Mouse (Mus musculus) forebrain, embryonic 16.5 days (tissue): ENCODE measurements around the gene Ppcdc. TPM values are rescaled to one million over a fixed set of nuclear protein-coding genes. Genes with fewer than 3 reads are reported as not detected.

Experiments
- ATAC-seq: fragments of 200-750 bp; cut with Nextera tagmentation; 2 replicates; pipeline ENCODE4 v1.8.0; 2017; ENCODE audit warnings: mild to moderate bottlenecking, moderate library complexity
- H3K27ac ChIP-seq: fragments of 300-500 bp; sonication (generic); 2 replicates; pipeline ENCODE4 v1.5.1; 2014; ENCODE audit warnings: low read length, control low read depth
- H3K27me3 ChIP-seq: fragments of 300-500 bp; sonication (generic); replicated peaks from 2 replicates; pipeline ENCODE4 v1.6.1; 2014; ENCODE audit warnings: low read length; ENCODE audit not compliant: control insufficient read depth, insufficient read depth
- H3K36me3 ChIP-seq: fragments of 300-500 bp; sonication (generic); 2 replicates; pipeline ENCODE4 v1.6.1; 2014; ENCODE audit not compliant: control insufficient read depth, insufficient read depth
- H3K4me1 ChIP-seq: fragments of 300-500 bp; sonication (generic); replicated peaks from 2 replicates; pipeline ENCODE4 v1.6.1; 2014; ENCODE audit warnings: low read length; ENCODE audit not compliant: control insufficient read depth, insufficient read depth
- H3K4me2 ChIP-seq: fragments of 300-500 bp; sonication (generic); 2 replicates; pipeline ENCODE4 v1.6.1; 2014; ENCODE audit warnings: mild to moderate bottlenecking, low read length, control low read depth
- H3K4me3 ChIP-seq: fragments of 300-500 bp; sonication (generic); replicated peaks from 2 replicates; pipeline ENCODE4 v1.5.1; 2014; ENCODE audit warnings: mild to moderate bottlenecking, low read length, control low read depth
- H3K9ac ChIP-seq: fragments of 300-500 bp; sonication (generic); replicated peaks from 2 replicates; pipeline ENCODE4 v1.6.1; 2014; ENCODE audit warnings: low read depth, low read length, control low read depth
- H3K9me3 ChIP-seq: fragments of 300-500 bp; sonication (generic); 2 replicates; pipeline ENCODE4 v1.6.1; 2016; ENCODE audit warnings: low read length; ENCODE audit not compliant: control insufficient read depth
- WGBS: fragments of 180-500 bp; shearing (Covaris S2); extraction: QIAGEN DNeasy Blood & Tissue Kit; methylation state at CpG from one replicate; pipeline ENCODE4 v1.1.7; 2014; 5-methylcytosine and 5-hydroxymethylcytosine counted together
- polyA plus RNA-seq: library from polyadenylated mRNA; unstranded; fragments of >200 nt; fragmentation: Nextera tagmentation; extraction: Ambion mirVana; gene quantifications from 2 replicates; pipeline ENCODE4 v1.2.1, GENCODE M21; 2015

The Ppcdc gene
- polyA plus RNA-seq, 1 experiment from 2014 or later: 26.9 TPM

- Histone ChIP-seq H3K9me3 (no peaks in the 10 kb centered on the region), H3K27me3 (no peaks in the 10 kb centered on the region), H3K4me3 (no peak overlapping the region), H3K9ac (no peak overlapping the region), H3K4me1 (no peaks in the 10 kb centered on the region), H3K4me2 (no peak overlapping the region), H3K36me3 (no peaks in the 10 kb centered on the region), H3K27ac (no peak overlapping the region)
- ATAC-seq: no peak
- WGBS: 87% methylated on average over 3 of the region's 3 CpGs
These were observed 96.2 kb downstream of the Ppcdc start for GRCm38 (mm10) chr9:57343752-57344151.

- Histone ChIP-seq H3K27me3 (no peaks in the 10 kb centered on the region), H3K9ac (no peak overlapping the region), H3K4me3 (no peak overlapping the region), H3K4me2 (no peak overlapping the region), H3K36me3 (no peaks in the 10 kb centered on the region), H3K27ac (no peak overlapping the region), H3K9me3 (no peaks in the 10 kb centered on the region), H3K4me1 (no peaks in the 10 kb centered on the region)
- no peak for ATAC-seq
- WGBS: 90% methylated on average over 6 of the region's 6 CpGs
These were observed 96.9 kb downstream of the Ppcdc start for GRCm38 (mm10) chr9:57342906-57343474.

GRCm38 (mm10) chr9:57342186-57342585, 97.7 kb downstream of the Ppcdc start:
- 93% methylated on average over 3 of the region's 3 CpGs for WGBS
- H3K4me1 ChIP-seq: no peaks in the 10 kb centered on the region
- no peaks in the 10 kb centered on the region for H3K27me3 ChIP-seq

GRCm38 (mm10) chr9:57340361-57340760, 99.6 kb downstream of the Ppcdc start:
- Histone ChIP-seq H3K9ac (no peak overlapping the region), H3K9me3 (no peaks in the 10 kb centered on the region; the same call in 1 of the 2 replicates), H3K27ac (no peak overlapping the region), H3K36me3 (no peaks in the 10 kb centered on the region), H3K4me3 (no peak overlapping the region), H3K4me2 (no peak overlapping the region), H3K27me3 (no peaks in the 10 kb centered on the region), H3K4me1 (no peaks in the 10 kb centered on the region)
- 94% methylated on average over 5 of the region's 5 CpGs for WGBS
- no peak for ATAC-seq

More at GRCm38 (mm10) chr9:57342186-57342585, 97.7 kb downstream of the Ppcdc start:
- Histone ChIP-seq H3K27ac (no peak overlapping the region), H3K9ac (no peak overlapping the region), H3K4me2 (no peak overlapping the region), H3K4me3 (no peak overlapping the region), H3K9me3 (no peaks in the 10 kb centered on the region), H3K36me3 (no peaks in the 10 kb centered on the region)
- no peak for ATAC-seq

GRCm38 (mm10) chr9:57339577-57340210, 100.2 kb downstream of the Ppcdc start:
- Histone ChIP-seq H3K4me1 (no peaks in the 10 kb centered on the region), H3K9ac (no peak overlapping the region)
- WGBS: 86% methylated on average over 5 of the region's 5 CpGs

GRCm38 (mm10) chr9:57338706-57339105, 101.2 kb downstream of the Ppcdc start:
- no peaks in the 10 kb centered on the region for H3K27me3 ChIP-seq
- H3K4me1 ChIP-seq: no peaks in the 10 kb centered on the region
- no peaks in the 10 kb centered on the region for H3K36me3 ChIP-seq
- H3K4me3 ChIP-seq: no peak overlapping the region
- WGBS: 85% methylated on average over 1 of the region's 1 CpGs
- no peak overlapping the region for H3K4me2 ChIP-seq
- no peak overlapping the region for H3K9ac ChIP-seq
- no peak for ATAC-seq
- no peak overlapping the region for H3K27ac ChIP-seq
- H3K9me3 ChIP-seq: no peaks in the 10 kb centered on the region; the same call in 1 of the 2 replicates

More at GRCm38 (mm10) chr9:57339577-57340210, 100.2 kb downstream of the Ppcdc start:
- no peaks in the 10 kb centered on the region for H3K36me3 ChIP-seq
- no peak overlapping the region for H3K4me2 ChIP-seq
- no peaks in the 10 kb centered on the region; the same call in 1 of the 2 replicates for H3K9me3 ChIP-seq
- no peaks in the 10 kb centered on the region for H3K27me3 ChIP-seq
- H3K4me3 ChIP-seq: no peak overlapping the region
- H3K27ac ChIP-seq: no peak overlapping the region
- ATAC-seq: no peak

Other genes with a start within 250 kb of the Ppcdc start
- not detected in 2 replicates for gene Trcg1, start 203.6 kb downstream of the Ppcdc start, polyA plus RNA-seq
- 4.7 and 5.6 TPM in 2 replicates for gene 1700017B05Rik, start 177.5 kb downstream of the Ppcdc start, polyA plus RNA-seq
- gene Scamp5, start 27.9 kb upstream of the Ppcdc start, polyA plus RNA-seq: 116 and 135 TPM in 2 replicates
- gene Rpp25, start 63.9 kb upstream of the Ppcdc start, polyA plus RNA-seq: 23.4 and 24.4 TPM in 2 replicates
- 720 and 756 TPM in 2 replicates for gene Cox5a, start 81.2 kb upstream of the Ppcdc start, polyA plus RNA-seq
- 25.2 and 26.6 TPM in 2 replicates for gene Fam219b, start 97.4 kb upstream of the Ppcdc start, polyA plus RNA-seq
- gene Mpi, start 112.6 kb upstream of the Ppcdc start, polyA plus RNA-seq: 57.5 and 73.7 TPM in 2 replicates
- 54.0 and 56.0 TPM in 2 replicates for gene Scamp2, start 120.8 kb upstream of the Ppcdc start, polyA plus RNA-seq
- 27.2 and 43.3 TPM in 2 replicates for gene Ulk3, start 149.3 kb upstream of the Ppcdc start, polyA plus RNA-seq
- 0.09 TPM in 1 of 2 replicates, not detected in the other for gene Cplx3, start 166.2 kb upstream of the Ppcdc start, polyA plus RNA-seq
- gene Lman1l, start 180.7 kb upstream of the Ppcdc start, polyA plus RNA-seq: not detected in 2 replicates
- gene Csk, start 213.5 kb upstream of the Ppcdc start, polyA plus RNA-seq: 38.5 and 39.6 TPM in 2 replicates
- not detected in 2 replicates for gene Cyp1a2, start 243.6 kb upstream of the Ppcdc start, polyA plus RNA-seq
- gene Cyp1a1, start 247.8 kb upstream of the Ppcdc start, polyA plus RNA-seq: 0.12 and 0.18 TPM in 2 replicates